Mouse (Mus musculus): ENCODE results near the gene Cd163l1. TPM values are rescaled to one million over a fixed set of nuclear protein-coding genes. Genes with fewer than 3 reads are reported as not detected.

Cd163l1 gene
- total and polyA plus RNA-seq, 2 experiments from 2014 or later: not detected

DNA sequence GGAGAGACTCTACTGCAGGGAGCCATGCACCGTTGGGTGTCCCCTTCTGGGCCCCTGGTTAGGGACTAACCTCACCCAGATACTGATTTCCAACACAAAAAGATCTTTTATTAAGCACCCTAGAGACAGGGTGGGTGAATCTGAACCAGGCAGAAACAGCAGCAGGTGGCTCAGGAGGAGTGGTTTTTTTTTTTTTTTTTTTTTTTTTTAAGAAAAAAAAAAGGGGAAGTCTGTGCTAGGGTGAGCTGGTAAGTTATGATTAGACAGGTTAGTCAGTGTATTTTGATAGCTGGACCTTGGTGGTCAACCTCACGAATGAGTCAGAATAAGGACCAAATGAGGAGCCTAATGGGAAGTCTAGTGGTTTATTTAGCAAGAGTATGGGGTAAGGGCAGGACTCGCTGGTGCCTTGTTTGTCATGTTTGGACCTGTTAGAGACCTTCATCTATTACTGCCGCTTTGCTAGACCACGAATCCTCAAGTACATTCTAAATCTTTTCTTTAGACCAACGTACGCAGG, 35.8 kb downstream of the Cd163l1 start:
- 86% methylated on average over 7 of the region's 7 CpGs for WGBS
- no peak for ATAC-seq

More for the DNA sequence above, 35.8 kb downstream of the Cd163l1 start:
- TF ChIP-seq CTCF (IDR thresholded peaks at IDR 0.05; ENCODE audit: low read depth): no peak
- H3K9ac ChIP-seq: no peak overlapping the region
- H3K9me3 ChIP-seq (ENCODE audit: low read length): no peaks in the 10 kb centered on the region
- H3K4me1 ChIP-seq (ENCODE audit: insufficient read depth): no peaks in the 10 kb centered on the region
- H3K4me2 ChIP-seq (ENCODE audit: low read depth): no peak overlapping the region
- no peak overlapping the region for H3K4me3 ChIP-seq (ENCODE audit: low read depth, low read length)
- H3K27ac ChIP-seq (ENCODE audit: low read depth, low read length): no peak overlapping the region
- H3K36me3 ChIP-seq (ENCODE audit: insufficient read depth): no peaks in the 10 kb centered on the region
- no peak for DNase-seq
- H3K27me3 ChIP-seq (ENCODE audit: insufficient read depth, low read length): no peaks in the 10 kb centered on the region

Other genes with a start within 250 kb of the Cd163l1 start
- gene 6430531B16Rik, start 239.5 kb upstream of the Cd163l1 start, total RNA-seq (2014; rRNA removed): 1.6 and 2.7 TPM in 2 replicates
- 1.3 and 2.0 TPM in 2 replicates for gene 6430531B16Rik, start 239.5 kb upstream of the Cd163l1 start, polyA plus RNA-seq (2015; fragmentation: Nextera tagmentation; extraction: Ambion mirVana)
- gene Adam8, start 225.7 kb upstream of the Cd163l1 start, total RNA-seq (2014; rRNA removed): 2.6 and 3.4 TPM in 2 replicates
- gene Adam8, start 225.7 kb upstream of the Cd163l1 start, polyA plus RNA-seq (2015; fragmentation: Nextera tagmentation; extraction: Ambion mirVana): 0.47 TPM in 2 replicates
- 49.8 and 56.1 TPM in 2 replicates for gene Zfp511, start 181.9 kb upstream of the Cd163l1 start, total RNA-seq (2014; rRNA removed)
- 66.1 and 74.3 TPM in 2 replicates for gene Zfp511, start 181.9 kb upstream of the Cd163l1 start, polyA plus RNA-seq (2015; fragmentation: Nextera tagmentation; extraction: Ambion mirVana)
- 67.3 and 79.8 TPM in 2 replicates for gene Tubgcp2, start 181.6 kb upstream of the Cd163l1 start, total RNA-seq (2014; rRNA removed)
- gene Tubgcp2, start 181.6 kb upstream of the Cd163l1 start, polyA plus RNA-seq (2015; fragmentation: Nextera tagmentation; extraction: Ambion mirVana): 57.8 and 68.1 TPM in 2 replicates
- 0.48 and 1.2 TPM in 2 replicates for gene Msx3, start 169.2 kb upstream of the Cd163l1 start, total RNA-seq (2014; rRNA removed)
- gene Msx3, start 169.2 kb upstream of the Cd163l1 start, polyA plus RNA-seq (2015; fragmentation: Nextera tagmentation; extraction: Ambion mirVana): 0.53 and 1.5 TPM in 2 replicates
- 259 and 284 TPM in 2 replicates for gene Caly, start 135.7 kb upstream of the Cd163l1 start, total RNA-seq (2014; rRNA removed)
- gene Caly, start 135.7 kb upstream of the Cd163l1 start, polyA plus RNA-seq (2015; fragmentation: Nextera tagmentation; extraction: Ambion mirVana): 348 and 396 TPM in 2 replicates
- gene Prap1, start 124.9 kb upstream of the Cd163l1 start, total RNA-seq (2014; rRNA removed): not detected in 2 replicates
- gene Prap1, start 124.9 kb upstream of the Cd163l1 start, polyA plus RNA-seq (2015; fragmentation: Nextera tagmentation; extraction: Ambion mirVana): not detected in 2 replicates
- gene Fuom, start 115.8 kb upstream of the Cd163l1 start, total RNA-seq (2014; rRNA removed): 15.7 and 23.0 TPM in 2 replicates
- 26.9 and 28.4 TPM in 2 replicates for gene Fuom, start 115.8 kb upstream of the Cd163l1 start, polyA plus RNA-seq (2015; fragmentation: Nextera tagmentation; extraction: Ambion mirVana)
- 8.8 and 10.5 TPM in 2 replicates for gene Paox, start 102.5 kb upstream of the Cd163l1 start, total RNA-seq (2014; rRNA removed)
- gene Paox, start 102.5 kb upstream of the Cd163l1 start, polyA plus RNA-seq (2015; fragmentation: Nextera tagmentation; extraction: Ambion mirVana): 6.0 and 7.5 TPM in 2 replicates
- 84.0 and 103 TPM in 2 replicates for gene Echs1, start 101.8 kb upstream of the Cd163l1 start, total RNA-seq (2014; rRNA removed)
- 113 and 116 TPM in 2 replicates for gene Echs1, start 101.8 kb upstream of the Cd163l1 start, polyA plus RNA-seq (2015; fragmentation: Nextera tagmentation; extraction: Ambion mirVana)
- gene Mtg1, start 80.7 kb upstream of the Cd163l1 start, total RNA-seq (2014; rRNA removed): 14.2 and 15.0 TPM in 2 replicates
- 33.7 and 35.8 TPM in 2 replicates for gene Mtg1, start 80.7 kb upstream of the Cd163l1 start, polyA plus RNA-seq (2015; fragmentation: Nextera tagmentation; extraction: Ambion mirVana)
- 64.0 and 74.4 TPM in 2 replicates for gene Sprn, start 63.4 kb upstream of the Cd163l1 start, total RNA-seq (2014; rRNA removed)
- 32.6 and 43.5 TPM in 2 replicates for gene Sprn, start 63.4 kb upstream of the Cd163l1 start, polyA plus RNA-seq (2015; fragmentation: Nextera tagmentation; extraction: Ambion mirVana)
- gene Olfr522, start 53.5 kb upstream of the Cd163l1 start, total RNA-seq (2014; rRNA removed): not detected in 2 replicates
- gene Olfr522, start 53.5 kb upstream of the Cd163l1 start, polyA plus RNA-seq (2015; fragmentation: Nextera tagmentation; extraction: Ambion mirVana): not detected in 2 replicates
- not detected in 2 replicates for gene Olfr523, start 45.0 kb upstream of the Cd163l1 start, total RNA-seq (2014; rRNA removed)
- gene Olfr523, start 45.0 kb upstream of the Cd163l1 start, polyA plus RNA-seq (2015; fragmentation: Nextera tagmentation; extraction: Ambion mirVana): not detected in 2 replicates
- not detected in 2 replicates for gene Olfr524, start 12.3 kb upstream of the Cd163l1 start, total RNA-seq (2014; rRNA removed)
- gene Olfr524, start 12.3 kb upstream of the Cd163l1 start, polyA plus RNA-seq (2015; fragmentation: Nextera tagmentation; extraction: Ambion mirVana): not detected in 2 replicates
- gene 5830411N06Rik, start 29.0 kb downstream of the Cd163l1 start, total RNA-seq (2014; rRNA removed): not detected in 2 replicates
- gene 5830411N06Rik, start 29.0 kb downstream of the Cd163l1 start, polyA plus RNA-seq (2015; fragmentation: Nextera tagmentation; extraction: Ambion mirVana): not detected in 2 replicates
- gene Olfr525, start 102.6 kb downstream of the Cd163l1 start, total RNA-seq (2014; rRNA removed): not detected in 2 replicates
- not detected in 2 replicates for gene Olfr525, start 102.6 kb downstream of the Cd163l1 start, polyA plus RNA-seq (2015; fragmentation: Nextera tagmentation; extraction: Ambion mirVana)
- not detected in 2 replicates for gene Olfr527, start 115.8 kb downstream of the Cd163l1 start, total RNA-seq (2014; rRNA removed)
- not detected in 2 replicates for gene Olfr527, start 115.8 kb downstream of the Cd163l1 start, polyA plus RNA-seq (2015; fragmentation: Nextera tagmentation; extraction: Ambion mirVana)
- gene Olfr60, start 143.4 kb downstream of the Cd163l1 start, total RNA-seq (2014; rRNA removed): not detected in 2 replicates
- gene Olfr60, start 143.4 kb downstream of the Cd163l1 start, polyA plus RNA-seq (2015; fragmentation: Nextera tagmentation; extraction: Ambion mirVana): not detected in 2 replicates
- gene Olfr530, start 158.1 kb downstream of the Cd163l1 start, total RNA-seq (2014; rRNA removed): not detected in 2 replicates
- not detected in 2 replicates for gene Olfr530, start 158.1 kb downstream of the Cd163l1 start, polyA plus RNA-seq (2015; fragmentation: Nextera tagmentation; extraction: Ambion mirVana)
- not detected in 2 replicates for gene Olfr531, start 184.7 kb downstream of the Cd163l1 start, total RNA-seq (2014; rRNA removed)
- gene Olfr531, start 184.7 kb downstream of the Cd163l1 start, polyA plus RNA-seq (2015; fragmentation: Nextera tagmentation; extraction: Ambion mirVana): not detected in 2 replicates
- not detected in 2 replicates for gene Olfr532, start 203.4 kb downstream of the Cd163l1 start, total RNA-seq (2014; rRNA removed)
- gene Olfr532, start 203.4 kb downstream of the Cd163l1 start, polyA plus RNA-seq (2015; fragmentation: Nextera tagmentation; extraction: Ambion mirVana): not detected in 2 replicates
- gene Olfr533, start 245.1 kb downstream of the Cd163l1 start, total RNA-seq (2014; rRNA removed): not detected in 2 replicates
- not detected in 2 replicates for gene Olfr533, start 245.1 kb downstream of the Cd163l1 start, polyA plus RNA-seq (2015; fragmentation: Nextera tagmentation; extraction: Ambion mirVana)